Mouse (Mus musculus) hindbrain, embryonic 14.5 days (tissue): ENCODE measurements at regions not wholly inside any gene's neighbourhood (a gene's known extent, or its start where the extent isn't known, plus 50 kb on each side); places are given as distances from the start of the nearest gene placed in this dataset.
"Not testable (repeated sequence)": the region's sequence is repeated elsewhere in the genome, so short reads cannot be mapped to it uniquely, and the experiment has no call there.

ENCODE experiments used
- ATAC-seq: fragments of 200-750 bp; cut with Nextera tagmentation; 2 replicates; pipeline ENCODE4 v1.8.0; 2017; ENCODE audit warnings: moderate number of reproducible peaks, mild to moderate bottlenecking, moderate TSS enrichment, moderate library complexity; ENCODE audit not compliant: low FRiP score
- DNase-seq: peaks from one replicate; pipeline ENCODE4 v3.0.0-alpha.2; 2015; ENCODE audit warnings: low spot score
- H3K27ac ChIP-seq: fragments of 300-500 bp; sonication (generic); 2 replicates; pipeline ENCODE4 v1.5.1; 2014; ENCODE audit warnings: mild to moderate bottlenecking, moderate library complexity
- H3K27me3 ChIP-seq: fragments of 300-500 bp; sonication (generic); 2 replicates; pipeline ENCODE4 v1.6.1; 2014; ENCODE audit warnings: mild to moderate bottlenecking, low read length, mixed read lengths; ENCODE audit not compliant: control insufficient read depth, insufficient read depth
- H3K36me3 ChIP-seq: fragments of 300-500 bp; sonication (generic); replicated peaks from 2 replicates; pipeline ENCODE4 v1.6.1; 2014; ENCODE audit not compliant: control insufficient read depth, insufficient read depth
- H3K4me1 ChIP-seq: fragments of 300-500 bp; sonication (generic); replicated peaks from 2 replicates; pipeline ENCODE4 v1.6.1; 2014; ENCODE audit warnings: antibody characterized with exemption, low read length, mixed read lengths; ENCODE audit not compliant: control insufficient read depth, insufficient read depth
- H3K4me2 ChIP-seq: fragments of 300-500 bp; sonication (generic); replicated peaks from 2 replicates; pipeline ENCODE4 v1.6.1; 2014; ENCODE audit warnings: mild to moderate bottlenecking, moderate library complexity
- H3K4me3 ChIP-seq: fragments of 300-500 bp; sonication (generic); replicated peaks from 2 replicates; pipeline ENCODE4 v1.5.1; 2014; ENCODE audit warnings: mild to moderate bottlenecking, low read length
- H3K9ac ChIP-seq: fragments of 300-500 bp; sonication (generic); 2 replicates; pipeline ENCODE4 v1.6.1; 2014
- H3K9me3 ChIP-seq: fragments of 300-500 bp; sonication (generic); 2 replicates; pipeline ENCODE4 v1.6.1; 2016; ENCODE audit warnings: low read length; ENCODE audit not compliant: control insufficient read depth
- WGBS: fragments of 180-500 bp; shearing (Covaris S2); extraction: QIAGEN DNeasy Blood & Tissue Kit; methylation state at CpG from one replicate; pipeline ENCODE4 v1.1.7; 2014; 5-methylcytosine and 5-hydroxymethylcytosine counted together

DNA sequence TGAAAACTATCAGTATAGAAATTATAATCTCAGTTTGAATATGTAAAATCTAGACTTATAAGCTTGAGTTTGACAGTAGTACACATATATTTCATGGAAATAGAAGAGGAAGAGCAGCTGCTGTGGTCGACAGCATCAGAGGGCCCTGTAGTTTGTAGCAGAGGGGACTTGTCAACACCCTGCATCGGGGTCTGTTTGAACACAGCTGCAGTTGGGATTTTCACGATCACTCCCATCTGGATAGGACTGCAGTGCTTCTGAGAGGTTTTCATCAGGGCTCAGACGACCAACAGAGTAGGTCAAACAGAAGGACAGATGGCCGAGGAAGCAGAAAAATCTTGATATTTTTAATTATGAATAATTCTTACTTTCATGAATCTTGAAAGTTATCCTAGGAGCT is 523.8 kb downstream of the Tpm3-rs7 start:
- no peak for ATAC-seq
- WGBS, result 76% methylated on average over 5 of the region's 5 CpGs
- Histone ChIP-seq H3K9ac (no peak overlapping the region), H3K27ac (no peak overlapping the region), H3K36me3 (no peaks in the 10 kb centered on the region), H3K4me1 (no peaks in the 10 kb centered on the region), H3K4me3 (no peak overlapping the region), H3K27me3 (no peaks in the 10 kb centered on the region), H3K4me2 (no peak overlapping the region), H3K9me3 (no peaks in the 10 kb centered on the region)
- DNase-seq, result no peak

DNA sequence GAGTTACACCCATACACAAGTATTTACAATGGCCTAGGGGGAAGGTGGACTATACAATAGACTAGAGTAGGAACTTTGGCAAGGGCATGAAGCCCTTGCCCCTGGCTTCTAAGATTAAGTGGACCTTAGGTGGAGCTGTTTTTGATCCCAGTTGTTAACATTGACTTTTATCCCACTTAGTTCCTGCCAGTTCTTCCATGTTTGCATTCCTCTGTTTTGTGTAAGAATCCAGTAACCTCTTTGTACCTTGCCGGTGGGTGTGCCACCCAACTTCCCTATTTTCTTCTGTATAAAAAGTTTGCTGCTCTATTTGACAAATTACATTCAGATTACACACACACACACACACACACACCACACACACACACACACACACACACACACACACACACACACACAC is 533.4 kb downstream of the Tpm3-rs7 start:
- DNase-seq, H3K9ac ChIP-seq, H3K4me1 ChIP-seq, H3K36me3 ChIP-seq, H3K9me3 ChIP-seq, H3K4me2 ChIP-seq, H3K27me3 ChIP-seq, H3K4me3 ChIP-seq, H3K27ac ChIP-seq, ATAC-seq: not testable (repeated sequence)
- WGBS, result 87% methylated on average over 1 of the region's 1 CpGs

GRCm38 (mm10) chr14:113852988-113853387 is 538.6 kb downstream of the Tpm3-rs7 start:
- ATAC-seq, result no peak
- Histone ChIP-seq H3K4me1 (no peaks in the 10 kb centered on the region), H3K9me3 (no peaks in the 10 kb centered on the region), H3K36me3 (no peaks in the 10 kb centered on the region), H3K9ac (no peak overlapping the region), H3K4me2 (no peak overlapping the region), H3K4me3 (no peak overlapping the region), H3K27ac (no peak overlapping the region), H3K27me3 (no peaks in the 10 kb centered on the region)
- DNase-seq, result no peak
- 95% methylated on average over 4 of the region's 4 CpGs for WGBS

- ATAC-seq (peak; percentile 60; the same call in 1 of the 2 replicates), DNase-seq (peak; percentile 52)
- no peaks in the 10 kb centered on the region for H3K36me3 ChIP-seq
- H3K27ac ChIP-seq, result no peak overlapping the region
- H3K4me2 ChIP-seq, result no peak overlapping the region
- H3K4me1 ChIP-seq, result 0 out of 2 replicates have a peak, but pooled peaks cover 5% of the 10 kb centered on the region
- no peak overlapping the region for H3K4me3 ChIP-seq
- no peaks in the 10 kb centered on the region for H3K27me3 ChIP-seq
- no peak overlapping the region for H3K9ac ChIP-seq
- no peaks in the 10 kb centered on the region for H3K9me3 ChIP-seq
- WGBS, result 56% methylated on average over 5 of the region's 5 CpGs
Observed at GRCm38 (mm10) chr14:113867123-113868019, 553.0 kb downstream of the Tpm3-rs7 start.

DNA sequence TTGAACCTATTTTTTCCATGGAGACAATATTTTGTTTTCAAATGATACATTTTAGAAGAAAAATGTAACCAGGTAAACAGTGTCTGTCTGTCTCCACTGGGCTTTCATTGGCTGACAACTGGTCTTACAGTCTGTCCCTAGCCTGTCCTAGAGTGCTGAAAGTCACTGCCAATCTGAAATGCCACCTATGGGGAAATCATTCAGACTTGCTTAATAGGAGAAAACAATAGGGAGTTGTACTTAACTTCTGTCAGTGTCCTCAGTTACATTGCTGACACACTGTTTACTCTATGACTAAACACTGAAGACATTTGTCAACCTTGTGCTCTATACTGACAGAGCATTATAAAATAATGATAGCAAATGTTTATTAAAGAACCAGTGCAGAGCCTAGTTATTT is 569.2 kb downstream of the Tpm3-rs7 start:
- H3K27ac ChIP-seq, result no peak overlapping the region
- no peak overlapping the region for H3K4me3 ChIP-seq
- H3K4me2 ChIP-seq, result no peak overlapping the region
- no peaks in the 10 kb centered on the region for H3K9me3 ChIP-seq
- H3K9ac ChIP-seq, result no peak overlapping the region
- H3K36me3 ChIP-seq, result no peaks in the 10 kb centered on the region
- H3K27me3 ChIP-seq, result no peaks in the 10 kb centered on the region
- DNase-seq (no peak), ATAC-seq (no peak)
- H3K4me1 ChIP-seq, result no peaks in the 10 kb centered on the region

GRCm38 (mm10) chr14:113886925-113887871 is 572.8 kb downstream of the Tpm3-rs7 start:
- 75% methylated on average over 6 of the region's 6 CpGs for WGBS
- Histone ChIP-seq H3K9ac (no peak overlapping the region), H3K9me3 (no peaks in the 10 kb centered on the region), H3K4me1 (no peaks in the 10 kb centered on the region), H3K27me3 (no peaks in the 10 kb centered on the region), H3K27ac (no peak overlapping the region), H3K4me2 (no peak overlapping the region), H3K36me3 (no peaks in the 10 kb centered on the region), H3K4me3 (no peak overlapping the region)
- DNase-seq (peak; percentile 27), ATAC-seq (no peak)

GRCm38 (mm10) chr14:113930779-113931178 is 616.4 kb downstream of the Tpm3-rs7 start:
- Histone ChIP-seq H3K9ac (no peak overlapping the region), H3K27ac (no peak overlapping the region), H3K4me3 (no peak overlapping the region), H3K4me1 (no peaks in the 10 kb centered on the region), H3K9me3 (no peaks in the 10 kb centered on the region), H3K36me3 (no peaks in the 10 kb centered on the region), H3K27me3 (no peaks in the 10 kb centered on the region), H3K4me2 (no peak overlapping the region)
- ATAC-seq (no peak), DNase-seq (peak; percentile 24)
- 51% methylated on average over 1 of the region's 1 CpGs for WGBS

DNA sequence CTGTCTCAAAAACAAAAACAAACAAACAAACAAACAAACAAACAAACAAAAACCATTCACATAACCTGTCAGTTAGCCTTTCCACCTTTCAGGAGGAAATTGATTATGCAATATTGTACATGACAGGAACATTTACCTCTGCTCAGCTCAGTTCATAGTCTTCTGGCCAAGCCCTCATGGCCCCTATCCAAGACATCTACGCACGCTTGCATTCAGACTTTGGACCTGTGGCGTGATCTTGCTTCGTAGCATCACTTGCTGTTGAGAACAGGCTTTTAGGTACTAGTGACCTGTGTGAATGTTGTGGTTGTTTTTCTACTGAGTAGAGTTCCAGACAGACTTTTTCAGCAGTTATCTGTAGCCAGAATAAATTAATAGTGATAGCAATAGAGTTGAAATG is 619.4 kb downstream of the Tpm3-rs7 start:
- Histone ChIP-seq H3K27me3 (no peaks in the 10 kb centered on the region), H3K4me3 (no peak overlapping the region), H3K9ac (no peak overlapping the region), H3K9me3 (no peaks in the 10 kb centered on the region), H3K36me3 (no peaks in the 10 kb centered on the region), H3K4me1 (no peaks in the 10 kb centered on the region), H3K27ac (no peak overlapping the region), H3K4me2 (no peak overlapping the region)
- 96% methylated on average over 4 of the region's 4 CpGs for WGBS
- ATAC-seq (no peak), DNase-seq (no peak)
